Mouse (Mus musculus): ENCODE measurements at regions not wholly inside any gene's neighbourhood (a gene's known extent, or its start where the extent isn't known, plus 50 kb on each side); places are given as distances from the start of the nearest gene placed in this dataset.

GRCm38 (mm10) chr17:64961887-64962286 lies 126.0 kb upstream of the 4930583I09Rik start:
- no peak for TF ChIP-seq CTCF (conservative IDR thresholded peaks at IDR 0.05; ENCODE audit: low read length)
- TF ChIP-seq POU5F1 (IDR thresholded peaks at IDR 0.05; ENCODE audit: borderline replicate concordance, low read length), result no peak
